Mouse (Mus musculus) kidney, postnatal 0 days (tissue): Measurements from ENCODE around the gene Enpp1. TPM values are rescaled to one million over a fixed set of nuclear protein-coding genes. Genes with fewer than 3 reads are reported as not detected.
A peak's percentile ranks its signal among the peaks of the same experiment; 100 is the strongest.

ENCODE experiments used
- ATAC-seq: fragments of 200-750 bp; cut with Nextera tagmentation; replicated peaks from 2 replicates; pipeline ENCODE4 v1.8.0; 2017; ENCODE audit warnings: low read depth, moderate number of reproducible peaks, moderate TSS enrichment, moderate library complexity; ENCODE audit not compliant: low FRiP score
- DNase-seq: peaks from one replicate; pipeline ENCODE4 v3.0.0-alpha.2; 2016; ENCODE audit warnings: low spot score
- H3K27ac ChIP-seq: fragments of 300-500 bp; sonication (generic); 2 replicates; pipeline ENCODE4 v1.5.1; 2014; ENCODE audit warnings: mild to moderate bottlenecking
- H3K27me3 ChIP-seq: fragments of 300-500 bp; sonication (generic); 2 replicates; pipeline ENCODE4 v1.6.1; 2014; ENCODE audit warnings: low read length, mixed read lengths; ENCODE audit not compliant: insufficient read depth
- H3K36me3 ChIP-seq: fragments of 300-500 bp; sonication (generic); 2 replicates; pipeline ENCODE4 v1.6.1; 2014; ENCODE audit warnings: low read length, mixed read lengths; ENCODE audit not compliant: insufficient read depth
- H3K4me1 ChIP-seq: fragments of 300-500 bp; sonication (generic); replicated peaks from 2 replicates; pipeline ENCODE4 v1.6.1; 2014; ENCODE audit warnings: antibody characterized with exemption, low read length, mixed read lengths; ENCODE audit not compliant: insufficient read depth
- H3K4me2 ChIP-seq: fragments of 300-500 bp; sonication (generic); 2 replicates; pipeline ENCODE4 v1.6.1; 2014; ENCODE audit warnings: mild to moderate bottlenecking, low read length, moderate library complexity, mixed read lengths
- H3K4me3 ChIP-seq: fragments of 300-500 bp; sonication (generic); replicated peaks from 2 replicates; pipeline ENCODE4 v1.5.1; 2014; ENCODE audit warnings: low read depth, low read length
- H3K9ac ChIP-seq: fragments of 300-500 bp; sonication (generic); 2 replicates; pipeline ENCODE4 v1.6.1; 2014; ENCODE audit warnings: low read depth, low read length
- H3K9me3 ChIP-seq: fragments of 300-500 bp; sonication (generic); replicated peaks from 2 replicates; pipeline ENCODE4 v1.6.1; 2016; ENCODE audit warnings: low read length, inconsistent platforms, mixed read lengths
- CTCF ChIP-seq: IDR thresholded peaks from 2 replicates; pipeline ENCODE4 v1.5.1; 2016; ENCODE audit warnings: antibody characterized with exemption, low read depth, mild to moderate bottlenecking, moderate library complexity
- whole genome bisulfite sequencing: fragments of 180-500 bp; shearing (Covaris S2); extraction: QIAGEN DNeasy Blood & Tissue Kit; methylation state at CpG from one replicate; pipeline ENCODE4 v1.1.7; 2014; 5-methylcytosine and 5-hydroxymethylcytosine counted together
- polyA plus RNA-seq: library from polyadenylated mRNA; unstranded; fragments of >200 nt; fragmentation: Nextera tagmentation; extraction: Ambion mirVana; gene quantifications from 2 replicates; pipeline ENCODE4 v1.2.1, GENCODE M21; 2015

The Enpp1 gene
- polyA plus RNA-seq, 1 experiment from 2014 or later = 7.7 TPM

DNA sequence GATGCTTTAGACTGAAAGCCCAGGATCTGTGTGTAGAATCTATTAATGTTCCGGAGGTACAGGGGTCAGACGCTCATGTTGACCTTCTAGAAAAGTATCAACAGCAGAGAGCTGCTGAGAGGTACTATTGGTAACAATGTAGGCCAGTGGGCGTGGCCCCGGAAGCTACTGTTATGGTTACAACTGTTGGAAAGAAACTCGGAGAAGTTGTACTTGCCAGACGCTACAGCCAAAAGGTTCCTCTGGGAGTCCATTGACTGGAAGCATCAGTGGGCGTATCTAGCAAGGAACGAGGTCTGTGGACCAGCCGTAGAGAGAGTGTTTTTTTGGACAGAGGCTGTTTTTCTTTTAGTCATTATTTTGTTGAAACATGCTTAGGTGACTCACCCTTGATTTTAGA lies 102.2 kb downstream of the Enpp1 start:
- H3K4me2 ChIP-seq = no peak overlapping the region
- no peaks in the 10 kb centered on the region for H3K4me1 ChIP-seq
- ATAC-seq = no peak
- 81% methylated on average over 9 of the region's 9 CpGs for WGBS
- no peak overlapping the region for H3K4me3 ChIP-seq
- no peak overlapping the region for H3K27ac ChIP-seq
- H3K36me3 ChIP-seq = no peaks in the 10 kb centered on the region
- DNase-seq = no peak
- no peak overlapping the region for H3K9ac ChIP-seq
- no peaks in the 10 kb centered on the region for H3K27me3 ChIP-seq
- TF ChIP-seq CTCF = no peak
- no peaks in the 10 kb centered on the region for H3K9me3 ChIP-seq

DNA sequence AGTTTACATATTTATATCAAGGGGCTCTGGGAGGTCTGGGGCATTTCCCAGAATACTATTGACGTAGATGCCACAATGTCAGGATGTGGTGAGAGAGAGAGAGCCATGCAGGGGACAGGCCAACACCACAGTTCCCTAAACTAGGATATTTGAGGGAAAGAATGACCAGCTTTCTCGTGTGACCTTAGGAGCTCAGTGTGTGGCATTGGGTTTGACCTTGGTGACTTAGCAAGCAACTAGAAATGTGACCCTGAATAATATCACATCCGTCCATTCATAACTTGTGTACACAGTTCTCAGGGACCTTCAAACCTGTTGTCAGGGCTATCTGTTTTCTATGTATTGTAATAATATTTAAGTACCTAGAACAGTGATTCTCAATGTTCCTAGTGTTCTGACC lies 102.8 kb downstream of the Enpp1 start:
- DNase-seq = no peak
- Histone ChIP-seq H3K27me3 (no peaks in the 10 kb centered on the region), H3K27ac (no peak overlapping the region), H3K4me2 (no peak overlapping the region), H3K9me3 (no peaks in the 10 kb centered on the region), H3K4me1 (no peaks in the 10 kb centered on the region), H3K36me3 (no peaks in the 10 kb centered on the region), H3K4me3 (no peak overlapping the region), H3K9ac (no peak overlapping the region)
- 94% methylated on average over 3 of the region's 3 CpGs for WGBS
- no peak for ATAC-seq
- TF ChIP-seq CTCF = no peak

DNA sequence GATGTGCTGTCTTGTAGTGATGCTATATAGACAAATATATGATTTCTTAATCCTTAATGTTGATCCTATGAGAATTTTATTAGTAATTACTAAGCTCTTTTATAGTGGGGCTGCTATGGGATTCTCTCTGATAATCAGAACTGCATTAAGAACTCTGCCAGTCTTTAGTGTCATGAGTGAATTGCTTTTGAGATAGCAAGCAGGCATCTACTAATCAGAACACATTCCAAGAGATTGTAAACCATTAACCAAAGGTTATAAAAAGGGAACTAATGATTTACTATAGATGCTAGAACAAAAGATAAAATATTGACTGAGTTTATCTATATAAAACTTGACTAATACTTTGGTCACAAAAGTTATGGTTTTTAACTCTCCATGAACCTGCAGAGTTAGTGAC lies 108.2 kb downstream of the Enpp1 start:
- TF ChIP-seq CTCF = no peak
- Histone ChIP-seq H3K27me3 (no peaks in the 10 kb centered on the region), H3K36me3 (no peaks in the 10 kb centered on the region), H3K9me3 (no peaks in the 10 kb centered on the region), H3K27ac (no peak overlapping the region), H3K4me1 (no peaks in the 10 kb centered on the region), H3K4me2 (no peak overlapping the region), H3K4me3 (no peak overlapping the region), H3K9ac (no peak overlapping the region)
- ATAC-seq = no peak
- DNase-seq = no peak

DNA sequence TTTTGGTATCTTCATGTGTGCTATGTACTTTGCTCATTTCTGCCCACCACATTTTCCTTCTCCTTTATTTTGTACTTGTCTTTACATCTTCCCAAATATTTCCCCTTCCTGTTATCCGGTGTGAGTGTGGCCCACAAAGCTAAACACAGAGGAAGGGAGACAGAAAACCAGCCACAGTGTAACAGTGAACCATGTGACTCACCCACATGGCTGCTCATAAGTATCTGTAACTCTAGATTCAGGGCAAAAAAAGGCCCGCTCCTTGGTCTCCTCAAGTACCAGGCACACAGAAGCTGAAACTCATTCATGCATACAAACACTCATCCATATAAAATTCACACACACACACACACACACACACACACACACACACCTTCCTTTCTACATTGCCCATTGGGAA lies 108.9 kb downstream of the Enpp1 start:
- no peak for ATAC-seq
- Histone ChIP-seq H3K4me1 (no peaks in the 10 kb centered on the region), H3K4me2 (no peak overlapping the region), H3K4me3 (no peak overlapping the region), H3K9me3 (no peaks in the 10 kb centered on the region), H3K36me3 (no peaks in the 10 kb centered on the region), H3K9ac (no peak overlapping the region), H3K27ac (no peak overlapping the region), H3K27me3 (no peaks in the 10 kb centered on the region)
- DNase-seq = no peak
- TF ChIP-seq CTCF = no peak
- WGBS = 61% methylated on average over 2 of the region's 2 CpGs

DNA sequence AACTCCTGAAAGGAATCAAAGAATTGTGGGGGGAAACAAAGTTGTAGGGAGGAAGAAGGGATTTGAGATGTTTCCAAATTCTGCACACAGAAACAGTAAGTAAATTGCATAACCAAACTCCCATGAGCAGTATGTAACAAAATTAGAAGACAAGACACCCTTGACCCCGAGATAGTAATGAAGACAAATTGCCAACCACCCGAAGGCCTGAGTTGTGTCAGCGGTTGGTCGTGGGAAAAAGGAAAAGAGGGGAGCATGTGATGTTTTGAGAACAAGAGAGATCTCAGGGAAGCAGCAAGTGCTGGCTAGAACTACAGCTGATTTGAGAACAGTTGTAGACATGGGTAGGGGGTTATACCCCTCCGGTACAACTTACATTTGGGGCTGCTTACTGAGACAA lies 112.2 kb downstream of the Enpp1 start:
- H3K27ac ChIP-seq = no peak overlapping the region
- H3K27me3 ChIP-seq = no peaks in the 10 kb centered on the region
- no peak overlapping the region for H3K9ac ChIP-seq
- no peak overlapping the region for H3K4me3 ChIP-seq
- no peak for TF ChIP-seq CTCF
- DNase-seq = peak; percentile 56
- H3K4me2 ChIP-seq = no peak overlapping the region
- WGBS = 57% methylated on average over 5 of the region's 5 CpGs
- no peaks in the 10 kb centered on the region for H3K9me3 ChIP-seq
- H3K4me1 ChIP-seq = 0 out of 2 replicates have a peak, but pooled peaks cover 11% of the 10 kb centered on the region
- no peak for ATAC-seq
- H3K36me3 ChIP-seq = 0 out of 2 replicates have a peak, but pooled peaks cover 4% of the 10 kb centered on the region

DNA sequence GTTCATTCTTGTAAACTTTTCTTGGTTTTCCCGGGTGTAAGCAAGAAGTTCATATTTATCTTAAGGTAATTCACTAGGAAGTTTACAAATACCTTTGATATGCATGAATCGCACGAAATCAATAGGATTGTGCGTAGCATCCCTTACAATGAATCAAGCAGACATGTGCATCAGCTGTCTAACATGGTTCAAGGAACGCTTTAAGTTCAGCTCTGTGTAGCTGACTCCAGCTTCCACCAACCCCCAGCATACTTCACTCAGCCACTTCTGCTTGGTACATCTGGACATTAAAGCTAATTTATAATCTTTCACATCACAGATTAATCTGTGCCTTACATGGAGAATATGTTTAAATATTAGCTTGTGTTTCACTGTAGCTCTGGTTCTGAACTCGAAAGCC lies 113.3 kb downstream of the Enpp1 start:
- H3K4me2 ChIP-seq = peak overlapping the region; percentile 73; the same call in 1 of the 2 replicates
- H3K4me1 ChIP-seq = 0 out of 2 replicates have a peak, but pooled peaks cover 11% of the 10 kb centered on the region
- 0 out of 2 replicates have a peak, but pooled peaks cover 4% of the 10 kb centered on the region for H3K36me3 ChIP-seq
- no peaks in the 10 kb centered on the region for H3K27me3 ChIP-seq
- ATAC-seq = no peak
- H3K9me3 ChIP-seq = no peaks in the 10 kb centered on the region
- no peak for DNase-seq
- H3K4me3 ChIP-seq = no peak overlapping the region
- H3K27ac ChIP-seq = no peak overlapping the region
- H3K9ac ChIP-seq = no peak overlapping the region
- 86% methylated on average over 6 of the region's 6 CpGs for WGBS
- TF ChIP-seq CTCF = no peak

DNA sequence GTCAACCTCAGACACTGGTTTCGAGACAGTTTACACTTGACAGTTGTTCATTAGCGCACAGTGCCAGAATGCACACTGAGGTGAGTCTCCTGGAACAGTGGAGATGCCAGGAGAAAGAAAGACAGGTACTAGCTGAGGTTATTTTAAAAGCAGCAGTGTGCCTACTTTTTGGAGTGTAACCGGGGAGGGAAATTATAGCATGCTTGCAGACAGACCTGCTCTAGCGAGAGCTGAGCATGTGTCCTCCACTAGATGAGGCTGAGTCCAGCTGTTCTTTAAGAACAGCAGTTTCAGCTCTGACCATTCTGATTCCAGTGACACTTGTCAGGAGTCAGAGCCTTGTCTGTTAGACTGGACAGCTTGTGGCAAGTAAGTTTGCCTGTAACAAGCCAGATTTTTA lies 114.2 kb downstream of the Enpp1 start:
- H3K36me3 ChIP-seq = 0 out of 2 replicates have a peak, but pooled peaks cover 4% of the 10 kb centered on the region
- WGBS = 79% methylated on average over 4 of the region's 4 CpGs
- H3K4me3 ChIP-seq = peak overlapping the region; percentile 51
- no peaks in the 10 kb centered on the region for H3K27me3 ChIP-seq
- H3K9ac ChIP-seq = no peak overlapping the region
- DNase-seq (no peak), ATAC-seq (no peak)
- H3K4me2 ChIP-seq = peak overlapping the region; percentile 73
- no peak for TF ChIP-seq CTCF
- 0 out of 2 replicates have a peak overlapping the region, but pooled peaks have one; percentile 91 for H3K27ac ChIP-seq
- H3K4me1 ChIP-seq = 0 out of 2 replicates have a peak, but pooled peaks cover 16% of the 10 kb centered on the region
- H3K9me3 ChIP-seq = no peaks in the 10 kb centered on the region
